Mouse (Mus musculus) midbrain, embryonic 16.5 days (tissue): ENCODE measurements around the gene Slc44a4. TPM values are rescaled to one million over a fixed set of nuclear protein-coding genes. Genes with fewer than 3 reads are reported as not detected.

Experiments used
- ATAC-seq: fragments of 200-750 bp; cut with Nextera tagmentation; 2 replicates; pipeline ENCODE4 v1.8.0; 2017; ENCODE audit warnings: moderate TSS enrichment
- H3K27ac ChIP-seq: fragments of 300-500 bp; sonication (generic); 2 replicates; pipeline ENCODE4 v1.5.1; 2014; ENCODE audit warnings: mild to moderate bottlenecking, low read length, mixed read lengths
- H3K27me3 ChIP-seq: fragments of 300-500 bp; sonication (generic); 2 replicates; pipeline ENCODE4 v1.6.1; 2014; ENCODE audit warnings: low read depth, low read length, mixed read lengths; ENCODE audit not compliant: control insufficient read depth, insufficient read depth
- H3K36me3 ChIP-seq: fragments of 300-500 bp; sonication (generic); 2 replicates; pipeline ENCODE4 v1.6.1; 2014; ENCODE audit warnings: mild to moderate bottlenecking, low read length, moderate library complexity, mixed read lengths; ENCODE audit not compliant: control insufficient read depth, insufficient read depth
- H3K4me1 ChIP-seq: fragments of 300-500 bp; sonication (generic); 2 replicates; pipeline ENCODE4 v1.6.1; 2014; ENCODE audit warnings: mild to moderate bottlenecking, low read length, mixed read lengths; ENCODE audit not compliant: control insufficient read depth, insufficient read depth
- H3K4me2 ChIP-seq: fragments of 300-500 bp; sonication (generic); 2 replicates; pipeline ENCODE4 v1.6.1; 2014; ENCODE audit warnings: mild to moderate bottlenecking, low read length, mixed read lengths
- H3K4me3 ChIP-seq: fragments of 300-500 bp; sonication (generic); 2 replicates; pipeline ENCODE4 v1.5.1; 2014; ENCODE audit warnings: low read depth, mild to moderate bottlenecking, low read length, moderate library complexity, mixed read lengths
- H3K9ac ChIP-seq: fragments of 300-500 bp; sonication (generic); 2 replicates; pipeline ENCODE4 v1.6.1; 2014; ENCODE audit warnings: low read depth, low read length, mixed read lengths
- H3K9me3 ChIP-seq: fragments of 300-500 bp; sonication (generic); replicated peaks from 2 replicates; pipeline ENCODE4 v1.6.1; 2014; ENCODE audit warnings: mild to moderate bottlenecking, low read length, mixed read lengths; ENCODE audit not compliant: control insufficient read depth, poor library complexity, severe bottlenecking
- WGBS: fragments of 180-500 bp; shearing (Covaris S2); extraction: QIAGEN DNeasy Blood & Tissue Kit; methylation state at CpG from one replicate; pipeline ENCODE4 v1.1.7; 2014; 5-methylcytosine and 5-hydroxymethylcytosine counted together
- polyA plus RNA-seq: library from polyadenylated mRNA; unstranded; fragments of >200 nt; fragmentation: Nextera tagmentation; extraction: Ambion mirVana; gene quantifications from 2 replicates; pipeline ENCODE4 v1.2.1, GENCODE M21; 2015

Gene Slc44a4
- polyA plus RNA-seq, 1 experiment from 2014 or later, result 0.09 TPM

- no peaks in the 10 kb centered on the region for H3K9me3 ChIP-seq
- H3K9ac ChIP-seq, result no peak overlapping the region
- 90% methylated on average over 5 of the region's 5 CpGs for WGBS
- no peak overlapping the region for H3K4me3 ChIP-seq
- H3K27ac ChIP-seq, result no peak overlapping the region
- no peaks in the 10 kb centered on the region for H3K27me3 ChIP-seq
- H3K4me1 ChIP-seq, result no peaks in the 10 kb centered on the region
- H3K4me2 ChIP-seq, result no peak overlapping the region
- no peak for ATAC-seq
- no peaks in the 10 kb centered on the region for H3K36me3 ChIP-seq
Measured at GRCm38 (mm10) chr17:34887942-34888341, 26.3 kb upstream of the Slc44a4 start.

DNA sequence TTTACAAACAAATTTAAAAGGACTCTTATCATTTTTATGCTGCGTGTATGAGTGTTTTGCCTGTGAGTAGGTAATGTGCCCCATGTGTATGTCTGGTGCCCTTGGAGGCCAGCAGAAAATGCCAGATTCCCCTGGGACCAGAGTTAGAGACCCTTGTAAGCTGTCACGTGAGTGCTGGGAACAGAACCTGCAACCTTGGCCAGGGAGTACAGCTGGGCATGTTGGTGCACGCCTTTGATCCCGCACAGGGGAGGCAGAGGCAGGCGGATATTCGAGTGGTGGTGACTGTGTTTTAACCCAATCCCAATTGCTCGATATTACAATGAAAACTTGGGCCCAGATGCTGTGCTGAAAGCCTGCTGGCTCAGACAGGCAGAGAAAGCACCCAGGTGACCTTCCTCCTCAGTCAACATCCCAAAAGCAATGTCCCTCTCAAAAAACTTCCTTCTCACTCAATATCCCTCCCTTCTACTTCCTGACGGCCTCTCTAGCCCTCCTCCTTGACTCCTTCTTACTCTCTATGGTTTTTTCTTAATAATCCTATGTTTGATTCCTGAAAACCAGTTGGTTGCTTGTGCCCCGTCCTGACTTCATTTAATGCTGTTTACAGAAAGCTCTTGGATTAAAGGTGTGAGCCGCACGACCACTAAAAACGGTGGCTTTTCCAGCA is 24.1 kb upstream of the Slc44a4 start:
- no peak for ATAC-seq
- Histone ChIP-seq H3K9me3 (no peaks in the 10 kb centered on the region), H3K4me3 (no peak overlapping the region), H3K36me3 (no peaks in the 10 kb centered on the region), H3K27ac (no peak overlapping the region), H3K4me1 (peaks cover 6% of the 10 kb centered on the region), H3K27me3 (no peaks in the 10 kb centered on the region), H3K4me2 (no peak overlapping the region), H3K9ac (no peak overlapping the region)
- WGBS, result 91% methylated on average over 12 of the region's 12 CpGs

DNA sequence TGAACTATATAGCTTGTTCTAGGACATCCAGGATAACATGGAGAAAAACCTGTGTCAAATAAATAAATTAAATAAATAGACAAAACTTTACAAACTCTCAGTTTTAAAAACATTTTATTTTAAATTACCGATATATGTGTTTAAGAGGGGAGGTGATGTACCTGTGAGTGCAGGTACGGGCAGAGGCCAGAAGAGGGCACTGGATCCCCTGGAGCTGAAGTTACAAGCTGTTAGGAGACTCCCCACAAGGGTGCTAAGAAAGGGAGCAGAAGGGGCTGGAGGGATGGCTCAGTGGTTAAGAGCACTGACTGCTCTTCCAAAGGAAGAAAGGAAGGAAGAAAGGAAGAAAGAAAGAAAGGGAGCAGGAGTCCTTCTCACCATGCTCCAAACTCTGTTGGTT is 22.9 kb upstream of the Slc44a4 start:
- Histone ChIP-seq H3K9ac (no peak overlapping the region), H3K27me3 (no peaks in the 10 kb centered on the region), H3K9me3 (no peaks in the 10 kb centered on the region), H3K4me1 (peaks cover 18% of the 10 kb centered on the region), H3K4me2 (no peak overlapping the region), H3K27ac (no peak overlapping the region), H3K36me3 (peaks cover 4% of the 10 kb centered on the region; the same call in 1 of the 2 replicates), H3K4me3 (no peak overlapping the region)
- 96% methylated on average over 2 of the region's 2 CpGs for WGBS
- no peak for ATAC-seq

DNA sequence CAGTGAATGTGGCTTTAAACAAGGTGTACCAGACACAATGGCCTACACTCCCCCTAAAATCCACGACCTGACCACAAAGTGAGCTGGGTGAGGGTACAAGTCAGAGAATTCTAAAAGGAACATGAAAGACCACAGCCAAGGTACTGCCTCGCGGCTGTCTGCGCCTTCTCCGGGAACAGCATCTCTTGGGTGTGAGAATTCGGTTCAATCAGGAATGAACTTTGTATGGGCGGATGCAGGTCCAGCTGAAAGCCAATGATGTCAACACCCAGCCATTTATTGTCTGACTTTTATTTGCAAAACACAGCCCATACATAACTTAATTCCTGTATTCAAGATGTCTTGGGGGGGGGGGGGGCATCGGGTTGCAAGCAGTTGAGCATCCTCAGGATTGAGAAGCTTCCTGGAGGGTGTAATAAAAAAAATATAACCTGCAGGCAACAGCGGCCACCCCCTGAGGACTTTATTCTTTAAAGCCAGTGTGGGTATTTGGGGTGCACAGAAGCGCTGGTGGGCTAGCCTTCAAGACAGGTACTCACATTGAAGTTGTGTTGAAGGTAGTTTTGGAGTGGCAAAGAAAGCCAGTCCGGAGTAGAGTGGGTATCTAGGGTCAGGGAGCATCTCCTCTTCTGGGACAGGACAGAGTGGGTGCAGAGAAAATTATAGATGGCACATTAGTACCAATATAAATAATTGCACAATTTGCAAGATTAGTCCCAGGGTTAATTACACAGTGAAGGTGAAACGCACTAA is 21.0 kb upstream of the Slc44a4 start:
- ATAC-seq, result 0 out of 2 replicates have a peak, but pooled peaks have one; percentile 1
- peak overlapping the region; percentile 96 for H3K9ac ChIP-seq

DNA sequence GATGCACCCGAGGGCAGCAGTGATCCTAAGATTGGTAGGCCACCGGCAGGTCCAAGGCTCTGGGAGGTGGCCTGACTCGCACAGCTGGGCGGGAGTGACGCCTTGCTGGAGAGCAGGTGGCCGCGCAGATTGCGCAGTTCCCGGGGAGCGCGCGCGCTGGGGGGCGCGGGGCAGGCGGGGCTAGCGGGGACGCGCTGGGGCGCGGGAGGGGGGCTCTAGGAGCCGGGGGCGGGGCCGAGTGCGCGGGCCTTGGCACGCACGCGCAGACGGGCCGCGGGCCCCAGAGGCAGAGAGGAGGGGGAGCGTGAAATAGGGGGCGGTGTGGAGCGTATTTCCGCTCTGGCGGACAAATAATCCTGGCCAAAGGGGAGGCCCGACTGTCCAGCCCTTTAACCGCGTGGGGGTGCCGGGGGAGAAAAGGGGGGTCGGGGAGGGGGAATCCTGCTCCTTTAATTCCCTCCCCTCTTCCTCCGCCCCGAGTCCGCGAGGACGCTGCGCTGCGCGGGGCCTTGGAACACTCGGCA is 20.1 kb upstream of the Slc44a4 start:
- peaks cover 4% of the 10 kb centered on the region; the same call in 1 of the 2 replicates for H3K36me3 ChIP-seq
- H3K9me3 ChIP-seq, result no peaks in the 10 kb centered on the region
- ATAC-seq, result peak; percentile 89
- peak overlapping the region; percentile 96 for H3K9ac ChIP-seq
- no peaks in the 10 kb centered on the region for H3K27me3 ChIP-seq
- H3K4me2 ChIP-seq, result peak overlapping the region; percentile 93
- WGBS, result 0% methylated on average over 40 of the region's 51 CpGs
- H3K27ac ChIP-seq, result peak overlapping the region; percentile 95
- H3K4me1 ChIP-seq, result peaks cover 32% of the 10 kb centered on the region
- peak overlapping the region; percentile 81 for H3K4me3 ChIP-seq

More for the DNA sequence above, 21.0 kb upstream of the Slc44a4 start:
- 70% methylated on average over 12 of the region's 12 CpGs for WGBS
- peak overlapping the region; percentile 90 for H3K27ac ChIP-seq
- peak overlapping the region; percentile 93 for H3K4me2 ChIP-seq
- peaks cover 4% of the 10 kb centered on the region; the same call in 1 of the 2 replicates for H3K36me3 ChIP-seq
- H3K27me3 ChIP-seq, result no peaks in the 10 kb centered on the region
- H3K4me3 ChIP-seq, result peak overlapping the region; percentile 81; the same call in 1 of the 2 replicates
- H3K4me1 ChIP-seq, result peaks cover 32% of the 10 kb centered on the region
- no peaks in the 10 kb centered on the region for H3K9me3 ChIP-seq

- H3K4me3 ChIP-seq, result peak overlapping the region; percentile 81
- no peaks in the 10 kb centered on the region for H3K9me3 ChIP-seq
- peak overlapping the region; percentile 95 for H3K27ac ChIP-seq
- ATAC-seq, result peak; percentile 44
- H3K36me3 ChIP-seq, result peaks cover 4% of the 10 kb centered on the region; the same call in 1 of the 2 replicates
- H3K4me2 ChIP-seq, result peak overlapping the region; percentile 93
- 4% methylated on average over 42 of the region's 51 CpGs for WGBS
- H3K9ac ChIP-seq, result peak overlapping the region; percentile 96
- H3K27me3 ChIP-seq, result no peaks in the 10 kb centered on the region
- H3K4me1 ChIP-seq, result peaks cover 34% of the 10 kb centered on the region
Measured at GRCm38 (mm10) chr17:34894801-34895530, 19.3 kb upstream of the Slc44a4 start.

- H3K4me1 ChIP-seq, result peaks cover 40% of the 10 kb centered on the region
- peak overlapping the region; percentile 81 for H3K4me3 ChIP-seq
- ATAC-seq, result no peak
- peak overlapping the region; percentile 93 for H3K4me2 ChIP-seq
- peaks cover 4% of the 10 kb centered on the region; the same call in 1 of the 2 replicates for H3K36me3 ChIP-seq
- peak overlapping the region; percentile 95 for H3K27ac ChIP-seq
- peak overlapping the region; percentile 96 for H3K9ac ChIP-seq
- WGBS, result 86% methylated on average over 15 of the region's 15 CpGs
- H3K27me3 ChIP-seq, result no peaks in the 10 kb centered on the region
- H3K9me3 ChIP-seq, result no peaks in the 10 kb centered on the region
Measured at GRCm38 (mm10) chr17:34895724-34896123, 18.5 kb upstream of the Slc44a4 start.

- Histone ChIP-seq H3K9me3 (no peaks in the 10 kb centered on the region), H3K27me3 (no peaks in the 10 kb centered on the region), H3K4me1 (peaks cover 42% of the 10 kb centered on the region), H3K4me3 (peak overlapping the region; percentile 81; the same call in 1 of the 2 replicates), H3K9ac (no peak overlapping the region), H3K36me3 (peaks cover 4% of the 10 kb centered on the region), H3K4me2 (peak overlapping the region; percentile 93), H3K27ac (peak overlapping the region; percentile 2; the same call in 1 of the 2 replicates)
- WGBS, result 85% methylated on average over 17 of the region's 17 CpGs
- no peak for ATAC-seq
Measured at GRCm38 (mm10) chr17:34896366-34896765, 17.9 kb upstream of the Slc44a4 start.
